Mouse (Mus musculus) embryonic facial prominence, embryonic 10.5 days (tissue): ENCODE data around the gene Ugcg. TPM values are rescaled to one million over a fixed set of nuclear protein-coding genes. Genes with fewer than 3 reads are reported as not detected.
"Not testable (repeated sequence)": the region's sequence is repeated elsewhere in the genome, so short reads cannot be mapped to it uniquely, and the experiment has no call there.

Experiments used
- DNase-seq: peaks from one replicate; pipeline ENCODE4 v3.0.0-alpha.2; 2017; ENCODE audit warnings: low spot score
- H3K27ac ChIP-seq: fragments of 300-500 bp; sonication (generic); replicated peaks from 2 replicates; pipeline ENCODE4 v1.5.1; 2016; ENCODE audit warnings: mild to moderate bottlenecking
- H3K27me3 ChIP-seq: fragments of 300-500 bp; sonication (generic); replicated peaks from 2 replicates; pipeline ENCODE4 v1.6.1; 2016; ENCODE audit warnings: low read depth, mild to moderate bottlenecking; ENCODE audit not compliant: poor library complexity, severe bottlenecking
- H3K36me3 ChIP-seq: fragments of 300-500 bp; sonication (generic); replicated peaks from 2 replicates; pipeline ENCODE4 v1.6.1; 2016; ENCODE audit warnings: mild to moderate bottlenecking, moderate library complexity
- H3K4me1 ChIP-seq: fragments of 300-500 bp; sonication (generic); 2 replicates; pipeline ENCODE4 v1.6.1; 2016
- H3K4me3 ChIP-seq: fragments of 300-500 bp; sonication (generic); 2 replicates; pipeline ENCODE4 v1.5.1; 2016; ENCODE audit warnings: mild to moderate bottlenecking, moderate library complexity
- H3K9me3 ChIP-seq: fragments of 300-500 bp; sonication (generic); 2 replicates; pipeline ENCODE4 v1.6.1; 2016; ENCODE audit warnings: mild to moderate bottlenecking
- WGBS: fragments of 180-500 bp; shearing (Covaris S2); methylation state at CpG from one replicate; pipeline ENCODE4 v1.1.7; 2016; 5-methylcytosine and 5-hydroxymethylcytosine counted together
- polyA plus RNA-seq: library from polyadenylated mRNA; unstranded; fragments of >200 nt; fragmentation: Nextera tagmentation; extraction: Ambion mirVana; gene quantifications from 2 replicates; pipeline ENCODE4 v1.2.1, GENCODE M21; 2016

Ugcg gene
- polyA plus RNA-seq, 1 experiment from 2014 or later = 9.9 TPM

GRCm38 (mm10) chr4:59254397-59254796 lies 65.3 kb downstream of the Ugcg start:
- H3K27me3 ChIP-seq = no peaks in the 10 kb centered on the region
- no peaks in the 10 kb centered on the region for H3K4me1 ChIP-seq
- H3K27ac ChIP-seq = no peak overlapping the region
- H3K36me3 ChIP-seq = no peaks in the 10 kb centered on the region
- WGBS = 89% methylated on average over 6 of the region's 6 CpGs
- no peak for DNase-seq
- no peak overlapping the region for H3K4me3 ChIP-seq
- H3K9me3 ChIP-seq = no peaks in the 10 kb centered on the region

GRCm38 (mm10) chr4:59255988-59256387 lies 66.9 kb downstream of the Ugcg start:
- no peak for DNase-seq

GRCm38 (mm10) chr4:59257866-59258265 lies 68.8 kb downstream of the Ugcg start:
- no peak overlapping the region for H3K27ac ChIP-seq
- no peak for DNase-seq
- no peaks in the 10 kb centered on the region for H3K9me3 ChIP-seq
- H3K36me3 ChIP-seq = no peaks in the 10 kb centered on the region
- no peak overlapping the region for H3K4me3 ChIP-seq
- H3K27me3 ChIP-seq = no peaks in the 10 kb centered on the region
- H3K4me1 ChIP-seq = no peaks in the 10 kb centered on the region
- WGBS = 62% methylated on average over 3 of the region's 3 CpGs

More at GRCm38 (mm10) chr4:59255988-59256387, 66.9 kb downstream of the Ugcg start:
- Histone ChIP-seq H3K27ac (no peak overlapping the region), H3K4me3 (no peak overlapping the region), H3K4me1 (no peaks in the 10 kb centered on the region), H3K9me3 (no peaks in the 10 kb centered on the region), H3K27me3 (no peaks in the 10 kb centered on the region), H3K36me3 (no peaks in the 10 kb centered on the region)
- 83% methylated on average over 5 of the region's 5 CpGs for WGBS

- Histone ChIP-seq H3K27ac (no peak overlapping the region), H3K4me1 (no peaks in the 10 kb centered on the region), H3K36me3 (no peaks in the 10 kb centered on the region), H3K9me3 (no peaks in the 10 kb centered on the region), H3K4me3 (no peak overlapping the region), H3K27me3 (no peaks in the 10 kb centered on the region)
- no peak for DNase-seq
- 80% methylated on average over 2 of the region's 2 CpGs for WGBS
Observed at GRCm38 (mm10) chr4:59258771-59259170, 69.7 kb downstream of the Ugcg start.

GRCm38 (mm10) chr4:59259806-59260205 lies 70.7 kb downstream of the Ugcg start:
- H3K9me3 ChIP-seq = no peaks in the 10 kb centered on the region
- no peak overlapping the region for H3K27ac ChIP-seq
- H3K4me3 ChIP-seq = no peak overlapping the region
- WGBS = 90% methylated on average over 1 of the region's 1 CpGs
- no peaks in the 10 kb centered on the region for H3K27me3 ChIP-seq
- H3K4me1 ChIP-seq = no peaks in the 10 kb centered on the region
- DNase-seq = no peak
- no peaks in the 10 kb centered on the region for H3K36me3 ChIP-seq

- H3K9me3 ChIP-seq = no peaks in the 10 kb centered on the region
- WGBS = 89% methylated on average over 13 of the region's 13 CpGs
- no peak overlapping the region for H3K27ac ChIP-seq
- no peaks in the 10 kb centered on the region for H3K27me3 ChIP-seq
- no peak overlapping the region for H3K4me3 ChIP-seq
- DNase-seq = no peak
- no peaks in the 10 kb centered on the region for H3K4me1 ChIP-seq
- no peaks in the 10 kb centered on the region for H3K36me3 ChIP-seq
Observed at GRCm38 (mm10) chr4:59260871-59261515, 71.9 kb downstream of the Ugcg start.

GRCm38 (mm10) chr4:59261582-59261981 lies 72.5 kb downstream of the Ugcg start:
- not testable (repeated sequence) for H3K36me3 ChIP-seq, DNase-seq, H3K4me3 ChIP-seq, H3K27ac ChIP-seq, H3K27me3 ChIP-seq, H3K4me1 ChIP-seq, H3K9me3 ChIP-seq
- 94% methylated on average over 10 of the region's 10 CpGs for WGBS

- Histone ChIP-seq H3K36me3 (no peaks in the 10 kb centered on the region), H3K27me3 (no peaks in the 10 kb centered on the region), H3K4me1 (no peaks in the 10 kb centered on the region), H3K9me3 (no peaks in the 10 kb centered on the region), H3K27ac (no peak overlapping the region), H3K4me3 (no peak overlapping the region)
- no peak for DNase-seq
- WGBS = 72% methylated on average over 6 of the region's 6 CpGs
Observed at GRCm38 (mm10) chr4:59262156-59262555, 73.1 kb downstream of the Ugcg start.

GRCm38 (mm10) chr4:59263418-59263817 lies 74.4 kb downstream of the Ugcg start:
- no peak overlapping the region for H3K27ac ChIP-seq
- H3K4me3 ChIP-seq = no peak overlapping the region
- no peaks in the 10 kb centered on the region for H3K9me3 ChIP-seq
- H3K27me3 ChIP-seq = no peaks in the 10 kb centered on the region
- WGBS = 86% methylated on average over 2 of the region's 2 CpGs
- H3K4me1 ChIP-seq = no peaks in the 10 kb centered on the region
- no peaks in the 10 kb centered on the region for H3K36me3 ChIP-seq
- no peak for DNase-seq

- Histone ChIP-seq H3K4me3 (no peak overlapping the region), H3K4me1 (no peaks in the 10 kb centered on the region), H3K9me3 (peaks cover 1% of the 10 kb centered on the region; the same call in 1 of the 2 replicates), H3K36me3 (no peaks in the 10 kb centered on the region), H3K27ac (no peak overlapping the region), H3K27me3 (no peaks in the 10 kb centered on the region)
- WGBS = 94% methylated on average over 7 of the region's 7 CpGs
- no peak for DNase-seq
Observed at GRCm38 (mm10) chr4:59264611-59265095, 75.6 kb downstream of the Ugcg start.

GRCm38 (mm10) chr4:59265182-59265581 lies 76.1 kb downstream of the Ugcg start:
- Histone ChIP-seq H3K9me3 (peaks cover 7% of the 10 kb centered on the region), H3K36me3 (no peaks in the 10 kb centered on the region), H3K27me3 (no peaks in the 10 kb centered on the region), H3K4me3 (no peak overlapping the region), H3K4me1 (no peaks in the 10 kb centered on the region), H3K27ac (no peak overlapping the region)
- 89% methylated on average over 5 of the region's 5 CpGs for WGBS
- DNase-seq = no peak

GRCm38 (mm10) chr4:59265631-59266030 lies 76.6 kb downstream of the Ugcg start:
- H3K9me3 ChIP-seq = peaks cover 8% of the 10 kb centered on the region
- H3K27me3 ChIP-seq = no peaks in the 10 kb centered on the region
- no peak overlapping the region for H3K27ac ChIP-seq
- DNase-seq = no peak
- WGBS = 90% methylated on average over 5 of the region's 5 CpGs
- no peaks in the 10 kb centered on the region for H3K36me3 ChIP-seq
- no peaks in the 10 kb centered on the region for H3K4me1 ChIP-seq
- no peak overlapping the region for H3K4me3 ChIP-seq
